Mouse (Mus musculus): ENCODE data around the gene Lrrc3c. TPM values are rescaled to one million over a fixed set of nuclear protein-coding genes. Genes with fewer than 3 reads are reported as not detected.
A peak's percentile ranks its signal among the peaks of the same experiment; 100 is the strongest.

Gene Lrrc3c
- total and polyA plus RNA-seq, 2 experiments from 2014 or later = not detected

- no peak for TF ChIP-seq CTCF (IDR thresholded peaks at IDR 0.05; ENCODE audit: low read depth)
- DNase-seq (ENCODE audit: low spot score) = peak; percentile 48
- peaks cover 31% of the 10 kb centered on the region for H3K4me1 ChIP-seq (ENCODE audit: insufficient read depth, low read length)
- H3K4me2 ChIP-seq (ENCODE audit: low read depth, low read length) = peak overlapping the region; percentile 96
- peak; percentile 42 for ATAC-seq
- peak overlapping the region; percentile 83 for H3K9ac ChIP-seq (replicated peaks; ENCODE audit: low read length)
- H3K36me3 ChIP-seq (ENCODE audit: insufficient read depth, low read length) = peaks cover 16% of the 10 kb centered on the region; the same call in 1 of the 2 replicates
- no peaks in the 10 kb centered on the region for H3K27me3 ChIP-seq (ENCODE audit: insufficient read depth, low read length)
- H3K27ac ChIP-seq = peak overlapping the region; percentile 84
- H3K9me3 ChIP-seq (ENCODE audit: low read length) = no peaks in the 10 kb centered on the region
- WGBS = 2% methylated on average over 22 of the region's 22 CpGs
- H3K4me3 ChIP-seq (ENCODE audit: low read length) = peak overlapping the region; percentile 90
Measured at GRCm38 (mm10) chr11:98586087-98586891, 11.8 kb upstream of the Lrrc3c start.

GRCm38 (mm10) chr11:98586892-98587563 is 11.1 kb upstream of the Lrrc3c start, which contains the start of gene Ormdl3:
TSS of gene Ormdl3 (minus strand) at chr11:98587368.
- ATAC-seq = peak; percentile 93
- no peaks in the 10 kb centered on the region for H3K9me3 ChIP-seq (ENCODE audit: low read length)
- WGBS = 0% methylated on average over 49 of the region's 49 CpGs
- H3K4me1 ChIP-seq (ENCODE audit: insufficient read depth, low read length) = peaks cover 31% of the 10 kb centered on the region
- H3K9ac ChIP-seq (replicated peaks; ENCODE audit: low read length) = peak within 1 kb of the TSS; percentile 83
- no peaks in the 10 kb centered on the region for H3K27me3 ChIP-seq (ENCODE audit: insufficient read depth, low read length)
- H3K4me3 ChIP-seq (ENCODE audit: low read length) = peak within 1 kb of the TSS; percentile 90
- peak within 1 kb of the TSS; percentile 96 for H3K4me2 ChIP-seq (ENCODE audit: low read depth, low read length)
- H3K27ac ChIP-seq = peak within 1 kb of the TSS; percentile 84
- no peak for TF ChIP-seq CTCF (IDR thresholded peaks at IDR 0.05; ENCODE audit: low read depth)
- peaks cover 15% of the 10 kb centered on the region; the same call in 1 of the 2 replicates for H3K36me3 ChIP-seq (ENCODE audit: insufficient read depth, low read length)
- peak; percentile 99 for DNase-seq (ENCODE audit: low spot score)

GRCm38 (mm10) chr11:98587684-98588546 is 10.2 kb upstream of the Lrrc3c start:
- 6% methylated on average over 20 of the region's 20 CpGs for WGBS
- Histone ChIP-seq H3K9me3 (ENCODE audit: low read length) (no peaks in the 10 kb centered on the region), H3K4me1 (ENCODE audit: insufficient read depth, low read length) (peaks cover 31% of the 10 kb centered on the region), H3K27ac (peak overlapping the region; percentile 67), H3K4me2 (ENCODE audit: low read depth, low read length) (peak overlapping the region; percentile 96), H3K36me3 (ENCODE audit: insufficient read depth, low read length) (peaks cover 6% of the 10 kb centered on the region; the same call in 1 of the 2 replicates), H3K27me3 (ENCODE audit: insufficient read depth, low read length) (no peaks in the 10 kb centered on the region), H3K9ac (replicated peaks; ENCODE audit: low read length) (peak overlapping the region; percentile 83; the same call in 1 of the 2 replicates), H3K4me3 (ENCODE audit: low read length) (peak overlapping the region; percentile 90)
- ATAC-seq (peak; percentile 65; the same call in 1 of the 2 replicates), DNase-seq (ENCODE audit: low spot score) (peak; percentile 78)
- no peak for TF ChIP-seq CTCF (IDR thresholded peaks at IDR 0.05; ENCODE audit: low read depth)

- Histone ChIP-seq H3K9me3 (ENCODE audit: low read length) (no peaks in the 10 kb centered on the region), H3K36me3 (ENCODE audit: insufficient read depth, low read length) (no peaks in the 10 kb centered on the region), H3K9ac (replicated peaks; ENCODE audit: low read length) (no peak overlapping the region), H3K4me3 (ENCODE audit: low read length) (no peak overlapping the region), H3K27ac (no peak overlapping the region), H3K27me3 (ENCODE audit: insufficient read depth, low read length) (no peaks in the 10 kb centered on the region), H3K4me1 (ENCODE audit: insufficient read depth, low read length) (peaks cover 31% of the 10 kb centered on the region), H3K4me2 (ENCODE audit: low read depth, low read length) (peak overlapping the region; percentile 96; the same call in 1 of the 2 replicates)
- peak; percentile 20 for DNase-seq (ENCODE audit: low spot score)
- no peak for ATAC-seq
- WGBS = 59% methylated on average over 6 of the region's 6 CpGs
- no peak for TF ChIP-seq CTCF (IDR thresholded peaks at IDR 0.05; ENCODE audit: low read depth)
Measured at GRCm38 (mm10) chr11:98588833-98589281, 9.2 kb upstream of the Lrrc3c start.

GRCm38 (mm10) chr11:98589306-98589705 is 8.8 kb upstream of the Lrrc3c start:
- no peak overlapping the region for H3K4me3 ChIP-seq (ENCODE audit: low read length)

More at GRCm38 (mm10) chr11:98589306-98589705, 8.8 kb upstream of the Lrrc3c start:
- Histone ChIP-seq H3K27me3 (ENCODE audit: insufficient read depth, low read length) (no peaks in the 10 kb centered on the region), H3K9ac (replicated peaks; ENCODE audit: low read length) (no peak overlapping the region), H3K9me3 (ENCODE audit: low read length) (no peaks in the 10 kb centered on the region), H3K27ac (no peak overlapping the region), H3K36me3 (ENCODE audit: insufficient read depth, low read length) (no peaks in the 10 kb centered on the region), H3K4me1 (ENCODE audit: insufficient read depth, low read length) (peaks cover 31% of the 10 kb centered on the region), H3K4me2 (ENCODE audit: low read depth, low read length) (no peak overlapping the region)
- no peak for DNase-seq (ENCODE audit: low spot score)
- ATAC-seq = no peak
- whole genome bisulfite sequencing = 88% methylated on average over 8 of the region's 8 CpGs
- no peak for TF ChIP-seq CTCF (IDR thresholded peaks at IDR 0.05; ENCODE audit: low read depth)
